Mouse (Mus musculus) hematopoietic stem cell, adult 5-6 weeks (primary cell): ENCODE results near the gene Prpf38a. TPM values are rescaled to one million over a fixed set of nuclear protein-coding genes. Genes with fewer than 3 reads are reported as not detected.

Experiments used
- total RNA-seq: library from RNA; stranded (forward); fragments of 172-1452, 232-1000 nt; gene quantifications from 2 replicates; pipeline ENCODE4 v1.2.3, GENCODE M21; 2017

Prpf38a gene
- total RNA-seq, 1 experiment from 2014 or later, result 132 TPM

Other genes with a start within 250 kb of the Prpf38a start
- not detected in 2 replicates for gene Shisal2a, start 196.0 kb downstream of the Prpf38a start, total RNA-seq
- 4.2 and 12.6 TPM in 2 replicates for gene Gpx7, start 172.4 kb downstream of the Prpf38a start, total RNA-seq
- 105 TPM in 2 replicates for gene Tut4, start 119.9 kb downstream of the Prpf38a start, total RNA-seq
- gene Orc1, start 87 bp upstream of the Prpf38a start, total RNA-seq, result 5.8 and 7.2 TPM in 2 replicates
- 40.4 and 46.0 TPM in 2 replicates for gene Cc2d1b, start 40.6 kb upstream of the Prpf38a start, total RNA-seq
- gene 3110021N24Rik, start 140.3 kb upstream of the Prpf38a start, total RNA-seq, result not detected in 2 replicates
- gene Zfyve9, start 201.5 kb upstream of the Prpf38a start, total RNA-seq, result 1.9 and 3.2 TPM in 2 replicates